Mouse (Mus musculus): ENCODE measurements at regions not wholly inside any gene's neighbourhood (a gene's known extent, or its start where the extent isn't known, plus 50 kb on each side); places are given as distances from the start of the nearest gene placed in this dataset.

DNA sequence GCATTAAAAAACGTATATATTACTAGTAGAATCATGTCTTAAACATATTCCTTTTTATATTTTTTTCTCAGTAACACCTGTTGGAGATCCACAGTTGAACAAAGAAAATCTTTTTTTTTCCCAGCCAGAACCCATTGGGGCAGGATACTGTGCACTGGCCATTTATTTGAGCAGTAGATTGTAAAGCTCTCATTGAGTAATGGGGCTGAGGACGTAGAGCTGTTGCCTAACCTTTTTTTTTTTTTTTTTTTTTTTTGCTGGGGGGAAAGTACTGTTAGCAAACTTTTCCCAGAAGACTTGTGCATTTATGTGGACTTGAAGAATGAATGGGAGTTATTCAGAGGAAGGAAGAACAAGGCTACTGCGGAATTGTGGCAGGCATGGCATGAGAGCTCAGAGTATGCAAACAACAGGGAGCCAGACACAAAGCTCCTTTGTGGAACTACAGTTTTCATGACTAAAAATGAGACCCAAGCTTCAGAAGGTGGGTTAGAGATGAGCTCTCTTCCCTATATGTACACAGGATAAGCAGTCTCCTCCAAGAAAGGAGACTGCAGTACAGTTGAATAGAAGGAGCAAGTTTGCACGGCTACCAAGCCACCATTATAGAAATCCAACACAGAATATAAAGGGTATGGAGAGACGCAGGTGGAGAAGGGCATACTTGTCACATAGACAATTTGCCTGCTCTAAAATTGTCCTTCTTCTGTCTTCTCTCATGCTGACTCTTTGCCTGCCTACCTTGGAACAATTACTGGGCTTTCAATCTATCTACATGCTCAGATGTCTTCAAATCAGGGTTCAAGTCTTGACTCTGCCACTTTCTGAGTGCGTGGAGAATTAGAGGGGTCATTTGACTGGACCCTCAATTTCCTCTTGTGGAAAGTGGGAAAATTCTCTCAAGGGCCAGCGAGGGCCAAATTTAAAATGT lies 100.7 kb upstream of the Hs3st1 start:
- Histone ChIP-seq H3K4me1 (ENCODE audit: control insufficient read depth, insufficient read depth, insufficient read length) (no peaks in the 10 kb centered on the region), H3K4me3 (ENCODE audit: extremely low read depth, insufficient read depth, insufficient read length) (no peak overlapping the region), H3K36me3 (ENCODE audit: control insufficient read depth, insufficient read depth, low read length) (no peaks in the 10 kb centered on the region), H3K27ac (ENCODE audit: insufficient read depth, low read length) (no peak overlapping the region), H3K27me3 (ENCODE audit: control insufficient read depth, insufficient read depth, low read length) (no peaks in the 10 kb centered on the region)
- DNase-seq (ENCODE audit: low read depth in 1 of 2, low spot score in 2 of 2) = no peak
- 86% methylated on average over 7 of the region's 7 CpGs for WGBS
- TF ChIP-seq POLR2A (IDR thresholded peaks at IDR 0.05; ENCODE audit: low read depth, low read length) = no peak
- TF ChIP-seq CTCF (IDR thresholded peaks at IDR 0.05; ENCODE audit: extremely low read depth, insufficient read depth, insufficient read length, insufficient replicate concordance) = no peak

DNA sequence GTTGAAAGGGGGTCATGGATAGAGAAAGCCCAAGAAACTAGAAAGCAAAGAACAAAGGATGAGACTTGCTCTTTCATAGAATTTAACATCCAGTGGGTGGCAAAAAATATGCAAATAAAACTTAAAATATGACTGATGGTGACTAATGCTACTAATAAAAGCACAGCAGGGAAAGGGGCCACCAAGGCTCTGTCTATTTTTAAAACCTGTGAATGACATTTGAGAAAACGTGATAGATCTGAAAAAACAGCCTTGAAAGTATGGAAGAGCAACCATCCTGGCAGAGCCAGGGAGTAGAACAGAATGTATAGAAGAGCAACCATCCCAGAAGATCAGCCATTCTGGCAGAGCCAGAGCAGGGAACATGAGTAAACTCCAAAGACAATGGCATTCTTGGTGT lies 91.9 kb upstream of the Hs3st1 start:
- Histone ChIP-seq H3K4me1 (ENCODE audit: control insufficient read depth, insufficient read depth, insufficient read length) (no peaks in the 10 kb centered on the region), H3K36me3 (ENCODE audit: control insufficient read depth, insufficient read depth, low read length) (no peaks in the 10 kb centered on the region), H3K4me3 (ENCODE audit: extremely low read depth, insufficient read depth, insufficient read length) (no peak overlapping the region), H3K27me3 (ENCODE audit: control insufficient read depth, insufficient read depth, low read length) (no peaks in the 10 kb centered on the region), H3K27ac (ENCODE audit: insufficient read depth, low read length) (no peak overlapping the region)
- WGBS = 44% methylated on average over 1 of the region's 1 CpGs
- TF ChIP-seq POLR2A (IDR thresholded peaks at IDR 0.05; ENCODE audit: low read depth, low read length) = no peak
- no peak for TF ChIP-seq CTCF (IDR thresholded peaks at IDR 0.05; ENCODE audit: extremely low read depth, insufficient read depth, insufficient read length, insufficient replicate concordance)
- DNase-seq (ENCODE audit: low read depth in 1 of 2, low spot score in 2 of 2) = no peak

GRCm38 (mm10) chr5:39841186-39841585 lies 85.9 kb upstream of the Hs3st1 start:
- TF ChIP-seq CTCF (IDR thresholded peaks at IDR 0.05; ENCODE audit: extremely low read depth, insufficient read depth, insufficient read length, insufficient replicate concordance) = no peak
- no peak for TF ChIP-seq POLR2A (IDR thresholded peaks at IDR 0.05; ENCODE audit: low read depth, low read length)
- no peak overlapping the region for H3K27ac ChIP-seq (ENCODE audit: insufficient read depth, low read length)
- no peak for DNase-seq (ENCODE audit: low read depth in 1 of 2, low spot score in 2 of 2)
- H3K4me3 ChIP-seq (ENCODE audit: extremely low read depth, insufficient read depth, insufficient read length) = no peak overlapping the region
- H3K36me3 ChIP-seq (ENCODE audit: control insufficient read depth, insufficient read depth, low read length) = no peaks in the 10 kb centered on the region
- H3K27me3 ChIP-seq (ENCODE audit: control insufficient read depth, insufficient read depth, low read length) = no peaks in the 10 kb centered on the region
- 75% methylated on average over 3 of the region's 3 CpGs for WGBS
- H3K4me1 ChIP-seq (ENCODE audit: control insufficient read depth, insufficient read depth, insufficient read length) = no peaks in the 10 kb centered on the region

- WGBS = 70% methylated on average over 4 of the region's 4 CpGs
- H3K36me3 ChIP-seq (ENCODE audit: control insufficient read depth, insufficient read depth, low read length) = no peaks in the 10 kb centered on the region
- no peak for DNase-seq (ENCODE audit: low read depth in 1 of 2, low spot score in 2 of 2)
- no peak overlapping the region for H3K27ac ChIP-seq (ENCODE audit: insufficient read depth, low read length)
- no peak overlapping the region for H3K4me3 ChIP-seq (ENCODE audit: extremely low read depth, insufficient read depth, insufficient read length)
- H3K27me3 ChIP-seq (ENCODE audit: control insufficient read depth, insufficient read depth, low read length) = no peaks in the 10 kb centered on the region
- H3K4me1 ChIP-seq (ENCODE audit: control insufficient read depth, insufficient read depth, insufficient read length) = no peaks in the 10 kb centered on the region
- TF ChIP-seq CTCF (IDR thresholded peaks at IDR 0.05; ENCODE audit: extremely low read depth, insufficient read depth, insufficient read length, insufficient replicate concordance) = no peak
- no peak for TF ChIP-seq POLR2A (IDR thresholded peaks at IDR 0.05; ENCODE audit: low read depth, low read length)
Observed at GRCm38 (mm10) chr5:39840576-39840975, 85.3 kb upstream of the Hs3st1 start.

GRCm38 (mm10) chr5:39832565-39832964 lies 77.3 kb upstream of the Hs3st1 start:
- Histone ChIP-seq H3K27me3 (ENCODE audit: control insufficient read depth, insufficient read depth, low read length) (no peaks in the 10 kb centered on the region), H3K27ac (ENCODE audit: insufficient read depth, low read length) (no peak overlapping the region), H3K36me3 (ENCODE audit: control insufficient read depth, insufficient read depth, low read length) (no peaks in the 10 kb centered on the region), H3K4me1 (ENCODE audit: control insufficient read depth, insufficient read depth, insufficient read length) (no peaks in the 10 kb centered on the region), H3K4me3 (ENCODE audit: extremely low read depth, insufficient read depth, insufficient read length) (no peak overlapping the region)
- 41% methylated on average over 4 of the region's 4 CpGs for WGBS
- TF ChIP-seq POLR2A (IDR thresholded peaks at IDR 0.05; ENCODE audit: low read depth, low read length) = no peak
- TF ChIP-seq CTCF (IDR thresholded peaks at IDR 0.05; ENCODE audit: extremely low read depth, insufficient read depth, insufficient read length, insufficient replicate concordance) = no peak
- no peak for DNase-seq (ENCODE audit: low read depth in 1 of 2, low spot score in 2 of 2)

DNA sequence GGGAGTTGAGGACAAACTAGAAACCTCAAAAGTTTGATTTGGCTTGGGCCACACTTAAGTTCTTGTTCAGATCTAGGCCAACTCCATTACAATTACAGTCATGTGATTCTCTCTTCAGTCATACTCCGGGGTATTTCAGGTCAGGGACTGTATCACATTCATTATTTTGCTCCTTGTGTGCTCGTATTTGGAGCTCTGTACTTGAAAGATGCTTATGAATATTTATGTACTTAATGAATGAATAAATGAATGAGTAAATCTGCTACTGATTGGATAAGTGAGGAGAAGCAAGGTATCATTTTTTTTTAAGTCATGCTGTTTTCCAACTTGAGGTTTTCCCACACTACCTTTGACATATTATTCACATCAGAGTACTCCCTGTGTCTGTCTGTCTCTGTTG lies 69.4 kb upstream of the Hs3st1 start:
- no peaks in the 10 kb centered on the region for H3K36me3 ChIP-seq (ENCODE audit: control insufficient read depth, insufficient read depth, low read length)
- WGBS = 74% methylated on average over 2 of the region's 2 CpGs
- H3K4me1 ChIP-seq (ENCODE audit: control insufficient read depth, insufficient read depth, insufficient read length) = no peaks in the 10 kb centered on the region
- H3K27me3 ChIP-seq (ENCODE audit: control insufficient read depth, insufficient read depth, low read length) = no peaks in the 10 kb centered on the region
- no peak for TF ChIP-seq CTCF (IDR thresholded peaks at IDR 0.05; ENCODE audit: extremely low read depth, insufficient read depth, insufficient read length, insufficient replicate concordance)
- TF ChIP-seq POLR2A (IDR thresholded peaks at IDR 0.05; ENCODE audit: low read depth, low read length) = no peak
- no peak overlapping the region for H3K4me3 ChIP-seq (ENCODE audit: extremely low read depth, insufficient read depth, insufficient read length)
- DNase-seq (ENCODE audit: low read depth in 1 of 2, low spot score in 2 of 2) = no peak
- H3K27ac ChIP-seq (ENCODE audit: insufficient read depth, low read length) = no peak overlapping the region

GRCm38 (mm10) chr5:39806643-39807042 lies 51.4 kb upstream of the Hs3st1 start:
- TF ChIP-seq CTCF (IDR thresholded peaks at IDR 0.05; ENCODE audit: extremely low read depth, insufficient read depth, insufficient read length, insufficient replicate concordance) (no peak), POLR2A (IDR thresholded peaks at IDR 0.05; ENCODE audit: low read depth, low read length) (no peak)
- H3K4me3 ChIP-seq (ENCODE audit: extremely low read depth, insufficient read depth, insufficient read length) = no peak overlapping the region
- H3K27ac ChIP-seq (ENCODE audit: insufficient read depth, low read length) = no peak overlapping the region
- H3K4me1 ChIP-seq (ENCODE audit: control insufficient read depth, insufficient read depth, insufficient read length) = no peaks in the 10 kb centered on the region
- WGBS = 85% methylated on average over 4 of the region's 4 CpGs
- no peaks in the 10 kb centered on the region for H3K36me3 ChIP-seq (ENCODE audit: control insufficient read depth, insufficient read depth, low read length)
- no peak for DNase-seq (ENCODE audit: low read depth in 1 of 2, low spot score in 2 of 2)
- no peaks in the 10 kb centered on the region for H3K27me3 ChIP-seq (ENCODE audit: control insufficient read depth, insufficient read depth, low read length)
